Mouse (Mus musculus) CH12.LX (cell line): Measurements from ENCODE around the gene Gng2. TPM values are rescaled to one million over a fixed set of nuclear protein-coding genes. Genes with fewer than 3 reads are reported as not detected.

ENCODE experiments used
- DNase-seq: peaks from one replicate; pipeline ENCODE4 v3.0.0-alpha.2; 2013; ENCODE audit errors: extremely low read depth
- H3K27ac ChIP-seq: 2 replicates; pipeline ENCODE4 v1.5.1; 2012; ENCODE audit warnings: low read depth, mild to moderate bottlenecking, control low read depth, moderate library complexity; ENCODE audit not compliant: insufficient read depth
- H3K27me3 ChIP-seq: replicated peaks from 2 replicates; pipeline ENCODE3; 2012; ENCODE audit warnings: inconsistent platforms
- H3K36me3 ChIP-seq, 2 experiments: replicated peaks in 1 of 2; 2 replicates each; pipeline versions ENCODE3 to v1.6.1; 2012; ENCODE audit warnings: inconsistent platforms in 1 of 2, low read length in 1 of 2, mild to moderate bottlenecking in 1 of 2, mixed read lengths in 1 of 2, moderate library complexity in 1 of 2; ENCODE audit not compliant: control insufficient read depth in 1 of 2, insufficient read depth in 1 of 2
- H3K4me1 ChIP-seq, 2 experiments: 2 replicates each; pipeline ENCODE4 v1.6.1; 2012; ENCODE audit warnings: inconsistent platforms in 1 of 2, moderate library complexity in 1 of 2; ENCODE audit not compliant: insufficient read depth in 2 of 2, control insufficient read depth in 1 of 2
- H3K4me2 ChIP-seq: 2 replicates; pipeline ENCODE4 v1.6.1; 2012; ENCODE audit warnings: low read depth, mild to moderate bottlenecking, control low read depth; ENCODE audit not compliant: poor library complexity, insufficient read depth, severe bottlenecking
- H3K4me3 ChIP-seq, 3 experiments: fragments of 150-350 bp in 1 of 3; sonication (generic) in 1 of 3; replicated peaks in 1 of 3; 2 replicates each; pipeline versions ENCODE3 to v1.5.1; 2011 to 2012; ENCODE audit warnings: low read depth in 2 of 3, low read length in 2 of 3, mild to moderate bottlenecking in 2 of 3, moderate library complexity in 2 of 3, control low read depth in 1 of 3, improper control_type of control experiment in 1 of 3, inconsistent platforms in 1 of 3, mixed read lengths in 1 of 3; ENCODE audit not compliant: poor library complexity in 1 of 3
- H3K79me2 ChIP-seq: replicated peaks from 2 replicates; pipeline ENCODE4 v1.6.1; 2012; ENCODE audit warnings: mild to moderate bottlenecking, moderate library complexity; ENCODE audit not compliant: control insufficient read depth, poor library complexity, insufficient read depth, severe bottlenecking; ENCODE audit errors: extremely low read depth
- H3K9ac ChIP-seq: 2 replicates; pipeline ENCODE4 v1.6.1; 2012; ENCODE audit warnings: low read depth, mild to moderate bottlenecking, control low read depth, moderate library complexity; ENCODE audit not compliant: insufficient read depth
- H3K9me3 ChIP-seq: replicated peaks from 2 replicates; pipeline ENCODE3; 2012; ENCODE audit warnings: low read length, inconsistent platforms, mixed read lengths
- BHLHE40 ChIP-seq: IDR thresholded peaks from 2 replicates; pipeline ENCODE4 v1.6.1; 2011; ENCODE audit warnings: mild to moderate bottlenecking, low read depth, low read length, improper control_type of control experiment
- CTCF ChIP-seq, 2 experiments: IDR thresholded peaks in 1 of 2; conservative IDR thresholded peaks in 1 of 2; 2 replicates each; pipeline ENCODE4 v1.5.1; 2011 to 2012; ENCODE audit warnings: low read depth in 2 of 2, low read length in 2 of 2, improper control_type of control experiment in 1 of 2, inconsistent platforms in 1 of 2, mild to moderate bottlenecking in 1 of 2, moderate library complexity in 1 of 2
- EP300 ChIP-seq: IDR thresholded peaks from 2 replicates; pipeline ENCODE4 v1.6.1; 2011; ENCODE audit warnings: low read length, improper control_type of control experiment
- GABPA ChIP-seq: IDR thresholded peaks from 2 replicates; pipeline ENCODE4 v1.6.1; 2012; ENCODE audit warnings: low read depth, low read length, improper control_type of control experiment, inconsistent platforms; ENCODE audit not compliant: insufficient replicate concordance
- IRF4 ChIP-seq: IDR thresholded peaks from 2 replicates; pipeline ENCODE4 v1.6.1; 2014; ENCODE audit warnings: low read depth, mild to moderate bottlenecking, inconsistent platforms, low read length, improper control_type of control experiment
- JUN ChIP-seq: IDR thresholded peaks from 2 replicates; pipeline ENCODE4 v1.6.1; 2011; ENCODE audit warnings: low read depth, mild to moderate bottlenecking, low read length, improper control_type of control experiment, moderate library complexity; ENCODE audit not compliant: insufficient read depth
- KAT2A ChIP-seq: IDR thresholded peaks from 2 replicates; pipeline ENCODE4 v1.6.1; 2012; ENCODE audit warnings: low read length, improper control_type of control experiment, inconsistent platforms; ENCODE audit not compliant: insufficient replicate concordance
- MEF2A ChIP-seq: IDR thresholded peaks from 2 replicates; pipeline ENCODE4 v1.6.1; 2014; ENCODE audit warnings: low read depth, mild to moderate bottlenecking, inconsistent platforms, low read length, improper control_type of control experiment, borderline replicate concordance
- MXI1 ChIP-seq: IDR thresholded peaks from 2 replicates; pipeline ENCODE4 v1.6.1; 2011; ENCODE audit warnings: mild to moderate bottlenecking, low read depth, low read length, improper control_type of control experiment
- POLR2A ChIP-seq: IDR thresholded peaks from 2 replicates; pipeline ENCODE4 v1.6.1; 2011; ENCODE audit warnings: low read depth, mild to moderate bottlenecking, improper control_type of control experiment, low read length
- RCOR1 ChIP-seq: conservative IDR thresholded peaks from 2 replicates; pipeline ENCODE4 v1.6.1; 2012; ENCODE audit warnings: low read depth, mild to moderate bottlenecking, inconsistent platforms, low read length, improper control_type of control experiment
- SIN3A ChIP-seq: IDR thresholded peaks from 2 replicates; pipeline ENCODE4 v1.6.1; 2012; ENCODE audit warnings: low read length, improper control_type of control experiment, inconsistent platforms
- TBP ChIP-seq: conservative IDR thresholded peaks from 2 replicates; pipeline ENCODE4 v1.6.1; 2011; ENCODE audit warnings: low read depth, low read length, improper control_type of control experiment
- ZC3H11A ChIP-seq: IDR thresholded peaks from 2 replicates; pipeline ENCODE4 v1.6.1; 2012; ENCODE audit warnings: low read depth, mild to moderate bottlenecking, inconsistent platforms, low read length, improper control_type of control experiment
- dilution Hi-C: fragments of 300-500 bp; cut with MboI; formaldehyde crosslinking; loops from 2 replicates; pipeline ENCODE4 v1.14.3; 2020; ENCODE audit warnings: low sequenced_read_pairs; ENCODE audit not compliant: extremely low pct_unique_long_range_greater_than_20kb, extremely low pct_ligation_motif_present
- in situ Hi-C: fragments of 300-500 bp; cut with MboI; formaldehyde crosslinking; loops from 3 replicates; pipeline ENCODE4 v1.14.3; 2019; ENCODE audit warnings: low sequenced_read_pairs, low pct_ligation_motif_present, low pct_unique_long_range_greater_than_20kb, mixed read lengths
- polyA plus RNA-seq: library from polyadenylated mRNA; unstranded; fragments of >175 nt; gene quantifications from 2 replicates; pipeline ENCODE4 v1.2.1, GENCODE M21; 2012; ENCODE audit warnings: low read depth; ENCODE audit not compliant: insufficient read length
- total RNA-seq, 2 experiments: library from RNA; depleted of rRNA; stranded (reverse); fragments of 300-350 nt in 1 of 2; fragments of >200 nt in 1 of 2; gene quantifications; 2 replicates each; pipeline ENCODE4 v1.2.3; 2012 to 2014

Gene Gng2
- total and polyA plus RNA-seq, 3 experiments, result 52.1 to 67.7 (median 63.4) TPM

GRCm38 (mm10) chr14:19967482-19967881 lies 9.9 kb downstream of the Gng2 start:
- dilution Hi-C loops, result no loop called here
- TF ChIP-seq MXI1 (no peak), BHLHE40 (peak; percentile 64), IRF4 (0 out of 2 replicates have a peak, but pooled peaks have one; percentile 10), MEF2A (no peak)
- Histone ChIP-seq H3K9me3 (no peaks in the 10 kb centered on the region), H3K4me1 (peaks cover 22 to 79% of the 10 kb centered on the region in 2 experiments), H3K79me2 (peaks cover 29% of the 10 kb centered on the region), H3K36me3 (peaks cover 0 to 16% of the 10 kb centered on the region in 2 experiments), H3K9ac (no peak overlapping the region), H3K4me3 (peak overlapping the region in 1 of 3 experiments; percentile 39), H3K27me3 (no peaks in the 10 kb centered on the region), H3K4me2 (peak overlapping the region; percentile 8; the same call in 1 of the 2 replicates), H3K27ac (peak overlapping the region; percentile 53; the same call in 1 of the 2 replicates)
- in situ Hi-C loops, result no loop called here
- no peak for DNase-seq

GRCm38 (mm10) chr14:19963961-19964505 lies 13.4 kb downstream of the Gng2 start:
- H3K4me1 ChIP-seq, result peaks cover 11 to 64% of the 10 kb centered on the region in 2 experiments
- no peak overlapping the region for H3K27ac ChIP-seq
- H3K4me2 ChIP-seq, result no peak overlapping the region
- DNase-seq, result no peak
- H3K4me3 ChIP-seq, result no peak overlapping the region
- dilution Hi-C loops, result no loop called here
- H3K79me2 ChIP-seq, result peaks cover 27% of the 10 kb centered on the region
- no peaks in the 10 kb centered on the region for H3K9me3 ChIP-seq
- H3K36me3 ChIP-seq, result peaks cover under 1 to 31% of the 10 kb centered on the region in 2 experiments
- TF ChIP-seq CTCF (conservative IDR thresholded peaks at IDR 0.05 in 1 of 2, IDR thresholded peaks at IDR 0.05 in 1 of 2; ENCODE audit: low read depth in 2 of 2, low read length in 2 of 2), result no peak
- no peak for TF ChIP-seq SIN3A
- TF ChIP-seq TBP, result no peak
- no peak for TF ChIP-seq GABPA
- no peak for TF ChIP-seq KAT2A
- no peak for TF ChIP-seq EP300
- no peak for TF ChIP-seq ZC3H11A
- TF ChIP-seq POLR2A, result no peak
- TF ChIP-seq IRF4, result no peak
- TF ChIP-seq RCOR1, result no peak
- TF ChIP-seq JUN, result no peak
- TF ChIP-seq, all 38 proteins: peak for 0
- in situ Hi-C loops, result loop anchor here (5.0 kb wide), 1 partner anchor 37 kb away; no protein-coding TSS in a partner anchor
- Histone ChIP-seq H3K9ac (no peak overlapping the region), H3K27me3 (no peaks in the 10 kb centered on the region)
